Mouse (Mus musculus) limb, embryonic 11.5 days (tissue): ENCODE results near the gene Cenpn. TPM values are rescaled to one million over a fixed set of nuclear protein-coding genes. Genes with fewer than 3 reads are reported as not detected.

ENCODE experiments used
- ATAC-seq: fragments of 200-750 bp; cut with Nextera tagmentation; 2 replicates; pipeline ENCODE4 v1.8.0; 2017; ENCODE audit warnings: low read depth; ENCODE audit not compliant: insufficient number of reproducible peaks, low FRiP score, low TSS enrichment
- DNase-seq: peaks from one replicate; pipeline ENCODE4 v3.0.0-alpha.2; 2015; ENCODE audit warnings: low spot score
- H3K27ac ChIP-seq: fragments of 300-500 bp; sonication (generic); replicated peaks from 2 replicates; pipeline ENCODE4 v1.5.1; 2014; ENCODE audit warnings: low read depth, mild to moderate bottlenecking, low read length
- H3K27me3 ChIP-seq: fragments of 300-500 bp; sonication (generic); 2 replicates; pipeline ENCODE4 v1.6.1; 2014; ENCODE audit warnings: mild to moderate bottlenecking, low read length, mixed read lengths; ENCODE audit not compliant: control insufficient read depth, insufficient read depth
- H3K36me3 ChIP-seq: fragments of 300-500 bp; sonication (generic); 2 replicates; pipeline ENCODE4 v1.6.1; 2014; ENCODE audit warnings: mild to moderate bottlenecking, low read length, moderate library complexity, mixed read lengths; ENCODE audit not compliant: control insufficient read depth, insufficient read depth
- H3K4me1 ChIP-seq: fragments of 300-500 bp; sonication (generic); 2 replicates; pipeline ENCODE4 v1.6.1; 2014; ENCODE audit warnings: low read length, mixed read lengths; ENCODE audit not compliant: control insufficient read depth, insufficient read depth
- H3K4me2 ChIP-seq: fragments of 300-500 bp; sonication (generic); 2 replicates; pipeline ENCODE4 v1.6.1; 2014; ENCODE audit warnings: low read depth, mild to moderate bottlenecking, moderate library complexity; ENCODE audit not compliant: severe bottlenecking
- H3K4me3 ChIP-seq: fragments of 300-500 bp; sonication (generic); 2 replicates; pipeline ENCODE4 v1.5.1; 2014; ENCODE audit warnings: low read depth, low read length
- H3K9ac ChIP-seq: fragments of 300-500 bp; sonication (generic); 2 replicates; pipeline ENCODE4 v1.6.1; 2014; ENCODE audit warnings: mild to moderate bottlenecking, low read length
- H3K9me3 ChIP-seq: fragments of 300-500 bp; sonication (generic); 2 replicates; pipeline ENCODE4 v1.6.1; 2016; ENCODE audit warnings: low read length; ENCODE audit not compliant: control insufficient read depth
- WGBS: fragments of 180-500 bp; shearing (Covaris S2); extraction: QIAGEN DNeasy Blood & Tissue Kit; methylation state at CpG from one replicate; pipeline ENCODE4 v1.1.7; 2014; 5-methylcytosine and 5-hydroxymethylcytosine counted together
- polyA plus RNA-seq: library from polyadenylated mRNA; unstranded; fragments of >200 nt; fragmentation: Nextera tagmentation; extraction: Ambion mirVana; gene quantifications from 2 replicates; pipeline ENCODE4 v1.2.1, GENCODE M21; 2014

Cenpn gene
- polyA plus RNA-seq, 1 experiment from 2014 or later: 53.8 TPM

DNA sequence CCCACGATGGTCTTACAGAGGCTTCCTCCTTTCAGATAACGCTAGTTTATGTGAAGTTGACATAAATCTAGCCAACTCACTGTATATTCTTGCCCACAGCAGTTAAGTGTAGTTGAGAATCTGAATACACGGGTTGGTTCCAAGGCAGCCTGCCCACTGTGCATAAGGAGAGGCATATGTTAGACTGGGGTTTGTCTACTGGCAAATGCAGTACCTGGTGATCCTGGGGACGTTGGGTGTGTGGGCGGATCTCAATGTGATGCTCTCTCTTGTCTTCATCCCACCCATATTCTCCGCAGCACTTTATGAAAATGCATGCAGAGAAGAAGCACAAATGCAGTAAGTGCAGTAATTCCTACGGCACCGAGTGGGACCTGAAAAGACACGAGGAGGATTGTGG, 32.9 kb downstream of the Cenpn start:
- H3K9ac ChIP-seq: no peak overlapping the region
- no peak for ATAC-seq

DNA sequence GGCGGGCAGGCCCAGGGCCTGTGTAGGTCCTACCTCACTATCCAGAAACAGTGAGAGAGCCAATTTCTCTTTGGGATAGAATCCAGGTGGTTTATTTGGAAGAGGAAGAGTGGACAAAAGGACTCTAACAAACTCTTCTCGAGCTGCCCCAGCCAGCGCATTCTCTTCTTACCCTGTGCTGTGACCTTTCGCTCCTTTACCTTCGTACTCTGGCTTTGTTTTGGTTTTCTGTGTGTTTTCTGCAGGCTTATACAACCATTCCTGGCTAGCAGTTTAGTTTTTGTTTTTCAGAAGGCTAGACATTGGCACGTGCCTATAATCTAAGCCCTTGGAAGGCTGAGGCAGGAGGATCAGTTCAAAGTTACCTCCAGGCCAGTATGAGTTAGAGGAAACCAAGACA, 48.0 kb downstream of the Cenpn start:
- no peak overlapping the region for H3K4me2 ChIP-seq
- DNase-seq (no peak), ATAC-seq (no peak)
- no peak overlapping the region for H3K4me3 ChIP-seq
- H3K9me3 ChIP-seq: no peaks in the 10 kb centered on the region
- H3K9ac ChIP-seq: no peak overlapping the region
- no peaks in the 10 kb centered on the region for H3K27me3 ChIP-seq
- H3K27ac ChIP-seq: no peak overlapping the region
- 85% methylated on average over 6 of the region's 6 CpGs for WGBS
- H3K36me3 ChIP-seq: no peaks in the 10 kb centered on the region
- no peaks in the 10 kb centered on the region for H3K4me1 ChIP-seq

More for the DNA sequence above, 32.9 kb downstream of the Cenpn start:
- Histone ChIP-seq H3K4me1 (no peaks in the 10 kb centered on the region), H3K9me3 (no peaks in the 10 kb centered on the region), H3K4me3 (no peak overlapping the region), H3K4me2 (no peak overlapping the region), H3K36me3 (peaks cover 5% of the 10 kb centered on the region; the same call in 1 of the 2 replicates), H3K27ac (no peak overlapping the region), H3K27me3 (no peaks in the 10 kb centered on the region)
- WGBS: 94% methylated on average over 9 of the region's 9 CpGs
- DNase-seq: no peak

- Histone ChIP-seq H3K4me2 (no peak overlapping the region), H3K4me3 (no peak overlapping the region), H3K9me3 (no peaks in the 10 kb centered on the region), H3K9ac (no peak overlapping the region), H3K27ac (no peak overlapping the region), H3K27me3 (no peaks in the 10 kb centered on the region), H3K4me1 (no peaks in the 10 kb centered on the region), H3K36me3 (no peaks in the 10 kb centered on the region)
- DNase-seq: no peak
- WGBS: 33% methylated on average over 5 of the region's 5 CpGs
- no peak for ATAC-seq
Observed at GRCm38 (mm10) chr8:116975066-116975465, 53.5 kb downstream of the Cenpn start.

GRCm38 (mm10) chr8:116975606-116976005, 54.1 kb downstream of the Cenpn start:
- no peaks in the 10 kb centered on the region for H3K27me3 ChIP-seq
- DNase-seq (no peak), ATAC-seq (no peak)
- H3K4me3 ChIP-seq: no peak overlapping the region
- no peak overlapping the region for H3K4me2 ChIP-seq
- H3K27ac ChIP-seq: no peak overlapping the region
- H3K4me1 ChIP-seq: no peaks in the 10 kb centered on the region
- H3K36me3 ChIP-seq: no peaks in the 10 kb centered on the region
- no peak overlapping the region for H3K9ac ChIP-seq
- 60% methylated on average over 5 of the region's 5 CpGs for WGBS
- H3K9me3 ChIP-seq: no peaks in the 10 kb centered on the region

- Histone ChIP-seq H3K4me1 (no peaks in the 10 kb centered on the region), H3K4me2 (peak overlapping the region; percentile 69), H3K36me3 (no peaks in the 10 kb centered on the region), H3K9ac (no peak overlapping the region), H3K27ac (no peak overlapping the region), H3K27me3 (no peaks in the 10 kb centered on the region), H3K9me3 (no peaks in the 10 kb centered on the region), H3K4me3 (peak overlapping the region; percentile 53)
- DNase-seq (no peak), ATAC-seq (no peak)
- WGBS: 38% methylated on average over 8 of the region's 8 CpGs
Observed at GRCm38 (mm10) chr8:116978052-116978451, 56.5 kb downstream of the Cenpn start.

- H3K4me1 ChIP-seq: no peaks in the 10 kb centered on the region
- H3K36me3 ChIP-seq: no peaks in the 10 kb centered on the region
- peak; percentile 99 for DNase-seq
- no peaks in the 10 kb centered on the region for H3K9me3 ChIP-seq
- H3K27ac ChIP-seq: no peak within 1 kb of the TSS
- H3K27me3 ChIP-seq: no peaks in the 10 kb centered on the region
- H3K4me2 ChIP-seq: peak within 1 kb of the TSS; percentile 69
- ATAC-seq: peak; percentile 99
- H3K4me3 ChIP-seq: peak within 1 kb of the TSS; percentile 53
- no peak within 1 kb of the TSS for H3K9ac ChIP-seq
- WGBS: under 1% methylated on average over 46 of the region's 46 CpGs
Observed at GRCm38 (mm10) chr8:116978631-116979256, 57.2 kb downstream of the Cenpn start, which contains the start of gene 1700030J22Rik. Gene 1700030J22Rik (minus strand): TSS chr8:116978959.

- no peak overlapping the region for H3K4me2 ChIP-seq
- no peaks in the 10 kb centered on the region for H3K27me3 ChIP-seq
- peak; percentile 77 for DNase-seq
- peaks cover 3% of the 10 kb centered on the region; the same call in 1 of the 2 replicates for H3K36me3 ChIP-seq
- no peak overlapping the region for H3K9ac ChIP-seq
- H3K4me3 ChIP-seq: no peak overlapping the region
- no peak overlapping the region for H3K27ac ChIP-seq
- no peaks in the 10 kb centered on the region for H3K9me3 ChIP-seq
- ATAC-seq: no peak
- WGBS: 25% methylated on average over 4 of the region's 4 CpGs
- H3K4me1 ChIP-seq: no peaks in the 10 kb centered on the region
Observed at GRCm38 (mm10) chr8:116980117-116980516, 58.6 kb downstream of the Cenpn start.

DNA sequence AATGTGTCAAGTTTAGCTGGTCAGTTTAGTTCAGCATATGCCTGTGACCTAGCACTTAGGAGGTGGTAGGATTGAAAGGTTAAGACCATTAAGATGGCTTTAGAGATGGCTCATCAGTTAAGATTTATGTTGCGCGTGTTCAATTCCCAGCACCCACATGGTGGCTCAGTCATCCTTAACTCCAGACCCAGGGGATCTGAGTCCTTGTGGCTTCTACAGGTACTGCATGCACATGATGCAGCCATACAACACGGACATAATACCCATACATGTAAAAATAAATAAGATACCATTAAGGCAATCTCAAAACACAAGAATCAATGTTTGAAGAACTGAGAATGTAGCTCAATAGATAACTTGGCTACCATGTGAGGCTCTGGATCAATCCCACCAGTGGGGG, 68.3 kb downstream of the Cenpn start:
- ATAC-seq (no peak), DNase-seq (no peak)
- no peak overlapping the region for H3K4me2 ChIP-seq
- H3K4me3 ChIP-seq: no peak overlapping the region
- no peak overlapping the region for H3K27ac ChIP-seq
- H3K9me3 ChIP-seq: no peaks in the 10 kb centered on the region
- WGBS: 91% methylated on average over 3 of the region's 3 CpGs
- peaks cover 7% of the 10 kb centered on the region; the same call in 1 of the 2 replicates for H3K4me1 ChIP-seq
- peaks cover 6% of the 10 kb centered on the region; the same call in 1 of the 2 replicates for H3K36me3 ChIP-seq
- H3K9ac ChIP-seq: no peak overlapping the region
- no peaks in the 10 kb centered on the region for H3K27me3 ChIP-seq
